Mouse (Mus musculus) fat pad, adult 2 months (tissue): Measurements from ENCODE around the gene Kcnk10.

Source experiments
- DNase-seq: peaks from one replicate; pipeline ENCODE4 v3.0.0-alpha.2; 2011; ENCODE audit warnings: low read depth, low spot score; ENCODE audit errors: extremely low read depth

Gene Kcnk10

GRCm38 (mm10) chr12:98571896-98572680 is 6.0 kb downstream of the Kcnk10 start:
- DNase-seq, result no peak

- DNase-seq, result no peak
These were observed 8.7 kb downstream of the Kcnk10 start for GRCm38 (mm10) chr12:98569380-98569779.

GRCm38 (mm10) chr12:98567877-98568276 is 10.2 kb downstream of the Kcnk10 start:
- DNase-seq, result no peak

GRCm38 (mm10) chr12:98564383-98564782 is 13.7 kb downstream of the Kcnk10 start:
- no peak for DNase-seq

- DNase-seq, result no peak
These were observed 14.8 kb downstream of the Kcnk10 start for GRCm38 (mm10) chr12:98563261-98563660.

- DNase-seq, result no peak
These were observed 15.7 kb downstream of the Kcnk10 start for GRCm38 (mm10) chr12:98562341-98562977.

GRCm38 (mm10) chr12:98560038-98560437 is 18.1 kb downstream of the Kcnk10 start:
- no peak for DNase-seq

GRCm38 (mm10) chr12:98557013-98557677 is 21.0 kb downstream of the Kcnk10 start:
- no peak for DNase-seq

- DNase-seq, result no peak
These were observed 28.1 kb downstream of the Kcnk10 start for GRCm38 (mm10) chr12:98549981-98550380.

- no peak for DNase-seq
These were observed 30.0 kb downstream of the Kcnk10 start for GRCm38 (mm10) chr12:98548141-98548540.

GRCm38 (mm10) chr12:98545875-98546274 is 32.2 kb downstream of the Kcnk10 start:
- no peak for DNase-seq

GRCm38 (mm10) chr12:98545251-98545560 is 32.9 kb downstream of the Kcnk10 start:
- no peak for DNase-seq

GRCm38 (mm10) chr12:98544545-98545250 is 33.4 kb downstream of the Kcnk10 start:
- no peak for DNase-seq

- DNase-seq, result no peak
These were observed 41.4 kb downstream of the Kcnk10 start for GRCm38 (mm10) chr12:98536760-98537159.

- no peak for DNase-seq
These were observed 42.1 kb downstream of the Kcnk10 start for GRCm38 (mm10) chr12:98536036-98536435.

GRCm38 (mm10) chr12:98535494-98535901 is 42.6 kb downstream of the Kcnk10 start:
- no peak for DNase-seq

- DNase-seq, result no peak
These were observed 49.5 kb downstream of the Kcnk10 start for GRCm38 (mm10) chr12:98528635-98529034.

- no peak for DNase-seq
These were observed 52.7 kb downstream of the Kcnk10 start for GRCm38 (mm10) chr12:98525361-98525760.

GRCm38 (mm10) chr12:98524331-98525311 is 53.5 kb downstream of the Kcnk10 start:
- no peak for DNase-seq

GRCm38 (mm10) chr12:98521311-98521710 is 56.8 kb downstream of the Kcnk10 start:
- DNase-seq, result no peak
